Mouse (Mus musculus): ENCODE measurements around the gene Gm6793. TPM values are rescaled to one million over a fixed set of nuclear protein-coding genes. Genes with fewer than 3 reads are reported as not detected.

The Gm6793 gene
- polyA plus RNA-seq, 1 experiment from 2014 or later = not detected

DNA sequence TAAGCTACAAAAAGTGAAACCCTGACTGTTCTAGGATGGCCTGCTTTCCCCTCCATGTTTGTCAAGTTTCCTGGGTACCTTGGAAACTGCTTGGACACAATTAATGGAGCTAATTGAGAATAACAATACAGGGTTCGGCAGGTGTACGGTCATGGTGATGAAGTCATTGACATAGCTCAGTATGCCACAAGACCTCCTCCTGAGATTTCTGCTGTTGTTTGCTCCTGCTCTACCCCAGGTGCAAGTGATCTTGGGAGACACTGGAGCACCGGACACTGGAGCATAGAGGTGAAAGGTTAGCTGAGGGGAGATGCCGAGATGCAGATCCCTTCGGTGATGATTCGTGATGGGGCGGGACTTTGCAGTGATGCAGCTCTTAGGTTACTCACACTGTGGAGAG, 18.2 kb upstream of the Gm6793 start:
- Histone ChIP-seq H3K9ac (ENCODE audit: low read depth, low read length) (no peak overlapping the region), H3K4me2 (ENCODE audit: low read depth, low read length) (no peak overlapping the region), H3K9me3 (replicated peaks; ENCODE audit: control insufficient read depth, low read length) (no peaks in the 10 kb centered on the region), H3K4me1 (ENCODE audit: control insufficient read depth, low read depth, low read length) (no peaks in the 10 kb centered on the region), H3K27ac (ENCODE audit: low read length) (no peak overlapping the region), H3K27me3 (ENCODE audit: control insufficient read depth, insufficient read depth, low read depth, low read length) (no peaks in the 10 kb centered on the region), H3K36me3 (ENCODE audit: control insufficient read depth, insufficient read depth) (no peaks in the 10 kb centered on the region), H3K4me3 (ENCODE audit: low read depth, low read length) (no peak overlapping the region)
- 62% methylated on average over 7 of the region's 7 CpGs for WGBS (ENCODE audit: insufficient replicate concordance)
- no peak for ATAC-seq (ENCODE audit: low read depth)

DNA sequence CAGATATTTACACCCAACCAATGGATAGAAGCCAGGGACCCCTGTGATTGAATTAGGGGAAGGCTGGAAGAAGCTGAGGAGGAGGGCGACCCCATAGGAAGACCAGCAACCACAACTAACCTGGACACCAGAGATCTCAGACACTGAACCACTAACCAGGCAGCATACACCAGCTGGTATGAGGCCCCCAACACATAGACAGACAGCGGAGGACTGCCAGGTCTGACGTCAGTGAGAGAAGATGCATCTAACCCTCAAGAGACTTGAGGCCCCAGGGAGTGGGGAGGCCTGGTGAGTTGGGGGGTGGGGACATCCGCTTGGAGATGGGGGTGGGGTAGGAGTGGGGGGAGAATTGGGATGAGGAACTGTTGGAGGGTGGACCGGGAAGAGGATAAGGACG, 15.8 kb upstream of the Gm6793 start:
- 47% methylated on average over 6 of the region's 6 CpGs for WGBS (ENCODE audit: insufficient replicate concordance)
- H3K4me3 ChIP-seq (ENCODE audit: low read depth, low read length) = no peak overlapping the region
- no peaks in the 10 kb centered on the region for H3K27me3 ChIP-seq (ENCODE audit: control insufficient read depth, insufficient read depth, low read depth, low read length)
- H3K4me2 ChIP-seq (ENCODE audit: low read depth, low read length) = no peak overlapping the region
- no peak overlapping the region for H3K27ac ChIP-seq (ENCODE audit: low read length)
- H3K9me3 ChIP-seq (replicated peaks; ENCODE audit: control insufficient read depth, low read length) = no peaks in the 10 kb centered on the region
- H3K36me3 ChIP-seq (ENCODE audit: control insufficient read depth, insufficient read depth) = no peaks in the 10 kb centered on the region
- no peaks in the 10 kb centered on the region for H3K4me1 ChIP-seq (ENCODE audit: control insufficient read depth, low read depth, low read length)
- H3K9ac ChIP-seq (ENCODE audit: low read depth, low read length) = no peak overlapping the region
- ATAC-seq (ENCODE audit: low read depth) = no peak

DNA sequence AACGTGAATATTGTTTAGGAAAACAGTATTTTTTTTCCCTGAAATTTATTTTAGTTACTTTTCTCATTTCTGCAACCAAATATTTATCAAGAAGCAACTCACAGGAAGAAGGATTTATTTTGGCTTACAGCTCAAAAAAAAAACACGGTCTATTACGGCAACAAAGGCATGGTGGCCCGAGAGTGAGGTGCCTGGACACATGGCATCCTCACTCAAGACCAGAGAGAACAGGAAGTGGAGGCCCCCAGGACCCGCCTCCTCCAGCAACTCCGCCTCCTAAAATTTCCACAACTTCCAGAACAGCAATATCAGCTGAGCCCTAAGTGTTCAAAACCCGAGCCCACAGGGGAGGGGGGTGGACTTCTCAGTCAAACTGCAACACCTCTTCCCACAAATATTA, 14.6 kb upstream of the Gm6793 start:
- ATAC-seq (ENCODE audit: low read depth) = no peak
- WGBS (ENCODE audit: insufficient replicate concordance) = 58% methylated on average over 7 of the region's 7 CpGs
- H3K4me3 ChIP-seq (ENCODE audit: low read depth, low read length) = no peak overlapping the region

DNA sequence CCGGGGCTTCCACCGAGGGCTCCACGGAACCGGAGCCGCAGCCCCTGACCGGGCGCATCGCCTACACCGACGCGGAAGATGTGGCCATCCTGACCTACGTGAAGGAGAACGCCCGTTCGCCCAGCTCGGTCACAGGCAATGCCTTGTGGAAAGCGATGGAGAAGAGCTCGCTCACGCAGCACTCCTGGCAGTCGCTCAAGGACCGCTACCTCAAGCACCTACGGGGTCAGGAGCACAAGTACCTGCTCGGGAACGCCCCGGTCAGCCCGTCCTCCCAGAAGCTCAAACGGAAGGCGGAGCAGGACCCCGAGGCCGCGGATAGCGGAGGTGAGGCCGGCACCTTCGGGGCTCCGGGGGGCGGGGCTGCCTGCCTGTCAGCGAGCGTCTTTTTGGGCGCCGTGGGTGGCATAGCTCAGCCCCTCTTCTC, 3.0 kb downstream of the Gm6793 start:
- ATAC-seq (ENCODE audit: low read depth) = peak; percentile 50
- peak overlapping the region; percentile 97 for H3K4me3 ChIP-seq (ENCODE audit: low read depth, low read length)
- H3K36me3 ChIP-seq (ENCODE audit: control insufficient read depth, insufficient read depth) = peaks cover 2% of the 10 kb centered on the region
- H3K4me2 ChIP-seq (ENCODE audit: low read depth, low read length) = peak overlapping the region; percentile 98
- H3K27me3 ChIP-seq (ENCODE audit: control insufficient read depth, insufficient read depth, low read depth, low read length) = no peaks in the 10 kb centered on the region
- H3K4me1 ChIP-seq (ENCODE audit: control insufficient read depth, low read depth, low read length) = peaks cover 24% of the 10 kb centered on the region
- peak overlapping the region; percentile 90 for H3K9ac ChIP-seq (ENCODE audit: low read depth, low read length)
- peak overlapping the region; percentile 88 for H3K27ac ChIP-seq (ENCODE audit: low read length)
- under 1% methylated on average over 40 of the region's 40 CpGs for WGBS (ENCODE audit: insufficient replicate concordance)
- H3K9me3 ChIP-seq (replicated peaks; ENCODE audit: control insufficient read depth, low read length) = no peaks in the 10 kb centered on the region

More for the DNA sequence above, 14.6 kb upstream of the Gm6793 start:
- Histone ChIP-seq H3K9me3 (replicated peaks; ENCODE audit: control insufficient read depth, low read length) (no peaks in the 10 kb centered on the region), H3K27me3 (ENCODE audit: control insufficient read depth, insufficient read depth, low read depth, low read length) (no peaks in the 10 kb centered on the region), H3K4me2 (ENCODE audit: low read depth, low read length) (no peak overlapping the region), H3K27ac (ENCODE audit: low read length) (no peak overlapping the region), H3K4me1 (ENCODE audit: control insufficient read depth, low read depth, low read length) (no peaks in the 10 kb centered on the region), H3K36me3 (ENCODE audit: control insufficient read depth, insufficient read depth) (no peaks in the 10 kb centered on the region), H3K9ac (ENCODE audit: low read depth, low read length) (no peak overlapping the region)

DNA sequence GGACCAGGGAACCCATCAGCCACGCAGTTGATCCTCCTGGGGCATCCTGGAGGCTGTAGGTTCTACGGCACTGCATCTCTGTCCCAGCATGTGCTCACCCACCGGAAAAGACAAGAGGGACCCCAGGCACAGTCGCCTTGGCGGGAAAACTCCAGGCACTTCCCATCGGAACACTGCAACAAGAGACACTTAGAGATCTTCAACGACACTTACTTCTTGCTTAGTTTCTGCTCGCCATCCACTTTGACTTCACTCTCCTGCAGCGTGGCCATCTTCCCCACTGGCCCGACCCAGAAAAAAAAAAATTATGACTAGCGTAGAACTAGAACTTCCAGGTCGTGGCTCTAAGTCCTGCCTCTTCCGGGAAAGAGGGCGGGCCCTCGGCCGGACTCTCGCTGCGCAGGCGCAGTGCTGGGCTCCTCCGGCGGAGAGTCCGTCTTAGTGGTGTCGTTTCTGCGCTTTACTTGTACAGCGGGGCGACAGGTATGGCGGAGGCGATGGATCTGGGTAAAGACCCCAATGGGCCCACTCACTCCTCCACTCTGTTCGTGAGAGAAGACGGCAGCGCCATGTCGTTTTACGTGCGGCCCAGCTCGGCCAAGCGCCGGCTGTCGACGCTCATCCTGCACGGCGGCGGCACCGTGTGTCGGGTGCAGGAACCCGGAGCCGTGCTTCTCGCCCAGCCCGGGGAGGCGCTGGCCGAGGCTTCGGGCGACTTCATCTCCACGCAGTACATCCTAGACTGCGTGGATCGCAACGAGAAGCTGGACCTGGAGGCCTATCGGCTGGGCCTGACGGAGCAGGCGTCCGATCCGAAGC, 3.6 kb downstream of the Gm6793 start, which contains the start of the genes Kars and Terf2ip:
TSS of gene Kars (minus strand) at position 327 of the 819 bp plus-strand sequence.
TSS of gene Terf2ip (plus strand) at position 402 of the 819 bp plus-strand sequence.
- no peaks in the 10 kb centered on the region for H3K9me3 ChIP-seq (replicated peaks; ENCODE audit: control insufficient read depth, low read length)
- peaks cover 24% of the 10 kb centered on the region for H3K4me1 ChIP-seq (ENCODE audit: control insufficient read depth, low read depth, low read length)
- H3K27ac ChIP-seq (ENCODE audit: low read length) = peak within 1 kb of the TSS; percentile 88
- no peaks in the 10 kb centered on the region; the same call in none of the 2 replicates for H3K36me3 ChIP-seq (ENCODE audit: control insufficient read depth, insufficient read depth)
- under 1% methylated on average over 61 of the region's 61 CpGs for WGBS (ENCODE audit: insufficient replicate concordance)
- H3K27me3 ChIP-seq (ENCODE audit: control insufficient read depth, insufficient read depth, low read depth, low read length) = no peaks in the 10 kb centered on the region
- peak within 1 kb of the TSS; percentile 97 for H3K4me3 ChIP-seq (ENCODE audit: low read depth, low read length)
- H3K4me2 ChIP-seq (ENCODE audit: low read depth, low read length) = peak within 1 kb of the TSS; percentile 98
- peak; percentile 90 for ATAC-seq (ENCODE audit: low read depth)
- peak within 1 kb of the TSS; percentile 90 for H3K9ac ChIP-seq (ENCODE audit: low read depth, low read length)

DNA sequence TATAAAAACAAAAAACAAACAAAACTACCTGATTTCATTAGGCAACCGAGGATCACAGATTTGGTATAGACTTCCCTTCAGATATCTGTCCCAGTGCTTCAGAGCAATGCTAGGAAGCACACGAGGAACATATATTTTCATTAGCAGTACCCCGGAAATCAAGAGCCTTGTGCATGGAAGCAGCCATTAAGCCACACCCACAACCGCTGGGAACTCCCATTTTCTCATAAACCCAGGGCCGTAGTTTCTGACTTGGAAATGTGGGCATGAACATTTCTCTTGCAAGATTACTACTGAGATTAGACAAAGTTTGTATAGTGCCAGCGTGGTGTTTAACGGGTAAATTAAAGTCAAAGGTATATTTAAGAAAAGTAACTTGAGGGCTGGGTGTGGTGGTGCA, 5.3 kb downstream of the Gm6793 start:
- Histone ChIP-seq H3K4me1 (ENCODE audit: control insufficient read depth, low read depth, low read length) (peaks cover 24% of the 10 kb centered on the region), H3K4me2 (ENCODE audit: low read depth, low read length) (peak overlapping the region; percentile 98; the same call in 1 of the 2 replicates), H3K4me3 (ENCODE audit: low read depth, low read length) (no peak overlapping the region), H3K27me3 (ENCODE audit: control insufficient read depth, insufficient read depth, low read depth, low read length) (no peaks in the 10 kb centered on the region), H3K36me3 (ENCODE audit: control insufficient read depth, insufficient read depth) (peaks cover 4% of the 10 kb centered on the region), H3K9ac (ENCODE audit: low read depth, low read length) (no peak overlapping the region), H3K27ac (ENCODE audit: low read length) (no peak overlapping the region), H3K9me3 (replicated peaks; ENCODE audit: control insufficient read depth, low read length) (no peaks in the 10 kb centered on the region)
- ATAC-seq (ENCODE audit: low read depth) = no peak
- 73% methylated on average over 7 of the region's 7 CpGs for WGBS (ENCODE audit: insufficient replicate concordance)

DNA sequence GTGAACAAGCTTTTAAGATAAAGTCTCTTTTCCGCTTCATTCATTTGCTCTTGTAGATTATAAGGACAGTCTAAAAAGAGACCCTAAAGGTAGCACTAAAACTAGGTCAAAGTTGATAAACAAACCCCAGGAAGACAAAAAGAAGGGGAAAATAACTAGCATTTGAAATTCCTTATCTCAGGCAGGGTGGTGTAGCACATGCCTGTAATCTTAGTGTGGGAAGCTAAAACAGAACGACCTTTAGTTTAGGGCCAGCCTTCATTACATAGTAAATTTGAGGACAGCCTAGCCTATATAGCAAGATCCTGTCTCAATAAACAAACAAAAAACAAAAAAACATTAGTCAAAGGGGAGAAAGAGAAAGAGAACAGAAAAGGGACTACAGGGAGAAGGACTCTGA, 7.2 kb downstream of the Gm6793 start:
- H3K27me3 ChIP-seq (ENCODE audit: control insufficient read depth, insufficient read depth, low read depth, low read length) = no peaks in the 10 kb centered on the region
- ATAC-seq (ENCODE audit: low read depth) = no peak
- peaks cover 16% of the 10 kb centered on the region for H3K36me3 ChIP-seq (ENCODE audit: control insufficient read depth, insufficient read depth)
- no peak overlapping the region for H3K4me3 ChIP-seq (ENCODE audit: low read depth, low read length)
- H3K9me3 ChIP-seq (replicated peaks; ENCODE audit: control insufficient read depth, low read length) = no peaks in the 10 kb centered on the region
- H3K27ac ChIP-seq (ENCODE audit: low read length) = no peak overlapping the region
- H3K4me1 ChIP-seq (ENCODE audit: control insufficient read depth, low read depth, low read length) = peaks cover 18% of the 10 kb centered on the region
- no peak overlapping the region for H3K9ac ChIP-seq (ENCODE audit: low read depth, low read length)
- H3K4me2 ChIP-seq (ENCODE audit: low read depth, low read length) = no peak overlapping the region
- 31% methylated on average over 2 of the region's 2 CpGs for WGBS (ENCODE audit: insufficient replicate concordance)

DNA sequence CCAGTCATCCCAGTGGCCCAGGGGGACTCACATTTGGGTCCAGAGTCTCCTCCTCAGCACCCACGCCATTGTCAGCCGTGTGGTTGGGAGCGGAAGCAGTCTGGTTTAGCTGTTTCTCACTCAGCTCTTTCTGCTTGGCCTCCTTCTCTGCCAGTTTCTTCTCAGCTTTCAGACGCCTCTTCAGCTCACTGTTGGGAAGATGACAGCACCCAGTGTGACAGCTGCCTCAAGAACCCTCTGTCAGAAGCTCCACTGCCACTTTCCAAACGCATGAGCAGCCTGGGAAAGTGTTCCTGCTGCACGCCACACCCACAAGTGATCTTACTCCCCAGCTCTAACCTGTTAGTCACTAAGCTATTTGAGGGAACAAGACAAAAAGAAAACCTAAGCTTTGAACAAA, 9.2 kb downstream of the Gm6793 start:
- 81% methylated on average over 6 of the region's 6 CpGs for WGBS (ENCODE audit: insufficient replicate concordance)
- no peak for ATAC-seq (ENCODE audit: low read depth)
- no peak overlapping the region for H3K4me2 ChIP-seq (ENCODE audit: low read depth, low read length)
- H3K27me3 ChIP-seq (ENCODE audit: control insufficient read depth, insufficient read depth, low read depth, low read length) = no peaks in the 10 kb centered on the region
- no peak overlapping the region for H3K9ac ChIP-seq (ENCODE audit: low read depth, low read length)
- peaks cover 37% of the 10 kb centered on the region for H3K36me3 ChIP-seq (ENCODE audit: control insufficient read depth, insufficient read depth)
- no peak overlapping the region for H3K27ac ChIP-seq (ENCODE audit: low read length)
- no peak overlapping the region for H3K4me3 ChIP-seq (ENCODE audit: low read depth, low read length)
- H3K4me1 ChIP-seq (ENCODE audit: control insufficient read depth, low read depth, low read length) = peaks cover 13% of the 10 kb centered on the region
- H3K9me3 ChIP-seq (replicated peaks; ENCODE audit: control insufficient read depth, low read length) = no peaks in the 10 kb centered on the region

DNA sequence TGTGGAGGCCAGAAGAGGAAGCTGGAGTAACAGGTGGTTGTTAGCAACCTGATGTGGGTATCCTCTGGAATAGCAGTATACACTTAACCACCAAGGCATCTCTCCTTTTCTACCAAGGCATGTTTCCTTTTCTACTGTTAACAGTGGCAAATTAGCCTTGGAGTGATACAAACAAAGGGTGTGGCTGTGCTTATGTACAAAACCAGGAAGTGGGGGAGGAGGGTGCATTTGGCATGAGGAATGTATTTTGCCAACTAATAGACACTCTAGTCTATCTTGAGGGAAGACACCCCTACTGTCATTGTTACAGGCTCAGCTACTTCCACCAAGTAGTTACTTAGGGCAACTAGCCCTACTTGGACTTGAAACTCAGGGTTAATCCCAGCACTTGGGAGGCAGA, 10.1 kb downstream of the Gm6793 start:
- H3K4me1 ChIP-seq (ENCODE audit: control insufficient read depth, low read depth, low read length) = peaks cover 4% of the 10 kb centered on the region
- H3K4me3 ChIP-seq (ENCODE audit: low read depth, low read length) = no peak overlapping the region
- H3K9me3 ChIP-seq (replicated peaks; ENCODE audit: control insufficient read depth, low read length) = no peaks in the 10 kb centered on the region
- no peak overlapping the region for H3K9ac ChIP-seq (ENCODE audit: low read depth, low read length)
- H3K36me3 ChIP-seq (ENCODE audit: control insufficient read depth, insufficient read depth) = peaks cover 45% of the 10 kb centered on the region
- no peak overlapping the region for H3K4me2 ChIP-seq (ENCODE audit: low read depth, low read length)
- no peaks in the 10 kb centered on the region for H3K27me3 ChIP-seq (ENCODE audit: control insufficient read depth, insufficient read depth, low read depth, low read length)
- no peak overlapping the region for H3K27ac ChIP-seq (ENCODE audit: low read length)
- ATAC-seq (ENCODE audit: low read depth) = no peak

All from liver, embryonic 16.5 days (tissue).